Mouse (Mus musculus) forebrain, embryonic 13.5 days (tissue): Measurements from ENCODE around the gene Fasn. TPM values are rescaled to one million over a fixed set of nuclear protein-coding genes. Genes with fewer than 3 reads are reported as not detected.
"Not testable (repeated sequence)": the region's sequence is repeated elsewhere in the genome, so short reads cannot be mapped to it uniquely, and the experiment has no call there.

Experiments used
- ATAC-seq: fragments of 200-750 bp; cut with Nextera tagmentation; 2 replicates; pipeline ENCODE4 v1.8.0; 2017
- H3K27ac ChIP-seq: fragments of 300-500 bp; sonication (generic); 2 replicates; pipeline ENCODE4 v1.5.1; 2015; ENCODE audit warnings: inconsistent platforms, mild to moderate bottlenecking, moderate library complexity
- H3K27me3 ChIP-seq: fragments of 300-500 bp; sonication (generic); 2 replicates; pipeline ENCODE4 v1.6.1; 2015; ENCODE audit warnings: mild to moderate bottlenecking, inconsistent platforms
- H3K36me3 ChIP-seq: fragments of 300-500 bp; sonication (generic); 2 replicates; pipeline ENCODE4 v1.6.1; 2015; ENCODE audit warnings: mild to moderate bottlenecking, inconsistent platforms; ENCODE audit not compliant: poor library complexity, severe bottlenecking
- H3K4me1 ChIP-seq: fragments of 300-500 bp; sonication (generic); 2 replicates; pipeline ENCODE4 v1.6.1; 2015; ENCODE audit warnings: inconsistent platforms
- H3K4me2 ChIP-seq: fragments of 300-500 bp; sonication (generic); 2 replicates; pipeline ENCODE4 v1.6.1; 2015; ENCODE audit warnings: inconsistent platforms, mild to moderate bottlenecking, moderate library complexity
- H3K4me3 ChIP-seq: fragments of 300-500 bp; sonication (generic); 2 replicates; pipeline ENCODE4 v1.5.1; 2015; ENCODE audit warnings: mild to moderate bottlenecking, inconsistent platforms
- H3K9ac ChIP-seq: fragments of 300-500 bp; sonication (generic); 2 replicates; pipeline ENCODE4 v1.6.1; 2015; ENCODE audit warnings: mild to moderate bottlenecking, inconsistent platforms
- H3K9me3 ChIP-seq: fragments of 300-500 bp; sonication (generic); replicated peaks from 2 replicates; pipeline ENCODE4 v1.6.1; 2016; ENCODE audit warnings: inconsistent platforms
- WGBS: fragments of 180-500 bp; shearing (Covaris S2); methylation state at CpG from one replicate; pipeline ENCODE4 v1.1.7; 2015; 5-methylcytosine and 5-hydroxymethylcytosine counted together
- polyA plus RNA-seq: library from polyadenylated mRNA; unstranded; fragments of >200 nt; fragmentation: Nextera tagmentation; extraction: Ambion mirVana; gene quantifications from 2 replicates; pipeline ENCODE4 v1.2.1, GENCODE M21; 2015

Gene Fasn
- polyA plus RNA-seq, 1 experiment from 2014 or later = 61.4 TPM

- ATAC-seq, H3K4me1 ChIP-seq, H3K9me3 ChIP-seq, H3K9ac ChIP-seq, H3K4me3 ChIP-seq, H3K27ac ChIP-seq, H3K36me3 ChIP-seq, H3K4me2 ChIP-seq: not testable (repeated sequence)
- WGBS = 88% methylated on average over 4 of the region's 7 CpGs
- H3K27me3 ChIP-seq = peaks cover 11% of the 10 kb centered on the region
These were observed 57.3 kb downstream of the Fasn start for GRCm38 (mm10) chr11:120767023-120767422.

- peak; percentile 50; the same call in 1 of the 2 replicates for ATAC-seq
These were observed 61.0 kb downstream of the Fasn start for GRCm38 (mm10) chr11:120763121-120763999.

GRCm38 (mm10) chr11:120762672-120763041, 61.7 kb downstream of the Fasn start, which contains the start of gene Hmga1b:
Gene Hmga1b (plus strand): TSS chr11:120762794.
- Histone ChIP-seq H3K9me3 (peaks cover 16% of the 10 kb centered on the region), H3K27me3 (peaks cover 15% of the 10 kb centered on the region), H3K4me2 (peak within 1 kb of the TSS; percentile 25; the same call in 1 of the 2 replicates)
- ATAC-seq, H3K27ac ChIP-seq, H3K9ac ChIP-seq, H3K4me1 ChIP-seq, H3K36me3 ChIP-seq, H3K4me3 ChIP-seq: not testable (repeated sequence)
- WGBS = 11% methylated on average over 14 of the region's 14 CpGs

More at GRCm38 (mm10) chr11:120763121-120763999, 61.0 kb downstream of the Fasn start:
- H3K4me2 ChIP-seq = peak overlapping the region; percentile 25; the same call in 1 of the 2 replicates
- not testable (repeated sequence) for H3K4me3 ChIP-seq, H3K9me3 ChIP-seq, H3K36me3 ChIP-seq, H3K27ac ChIP-seq, H3K4me1 ChIP-seq, H3K9ac ChIP-seq
- peaks cover 15% of the 10 kb centered on the region for H3K27me3 ChIP-seq
- WGBS = 4% methylated on average over 8 of the region's 23 CpGs

DNA sequence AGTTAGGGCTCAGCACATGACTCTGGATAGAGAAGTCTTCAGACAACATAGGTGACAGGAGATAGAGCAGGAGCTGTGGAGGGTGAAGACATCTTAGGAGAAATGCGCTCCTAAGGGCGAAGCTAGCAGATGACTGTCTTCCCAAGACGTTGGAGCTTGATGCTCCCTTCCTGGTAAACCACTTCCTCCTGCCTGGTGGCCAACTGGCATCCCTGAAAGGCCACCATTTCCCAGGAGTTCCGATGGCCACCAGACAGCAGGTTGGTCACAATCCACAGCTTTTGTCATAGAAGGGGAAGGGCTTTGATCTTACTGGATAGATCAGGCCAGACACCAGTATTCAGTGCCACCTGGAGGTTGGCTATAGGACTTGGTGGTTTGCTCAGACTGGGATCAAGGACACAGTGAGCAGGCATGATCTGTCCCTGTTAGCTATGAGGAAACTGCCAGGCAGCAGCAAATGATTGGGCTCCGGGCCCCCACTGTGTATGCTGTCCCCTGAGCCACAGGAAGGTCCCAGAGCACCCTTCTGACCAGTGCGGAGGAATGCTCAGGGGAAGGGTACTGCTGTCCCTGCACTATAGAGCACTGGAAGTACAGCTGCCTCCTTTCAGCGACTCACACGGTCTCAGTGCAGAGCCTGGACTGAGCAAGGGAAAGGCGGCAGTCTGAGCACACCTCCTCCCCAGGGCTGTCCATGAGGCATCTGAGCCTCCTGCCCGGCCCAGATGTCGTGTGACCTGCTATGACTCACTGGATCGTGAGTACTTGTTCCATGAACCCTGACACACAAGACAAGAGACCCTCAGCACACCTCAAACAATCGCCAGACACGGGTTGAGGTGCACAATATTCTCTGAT, 62.3 kb downstream of the Fasn start:
- Histone ChIP-seq H3K4me2 (0 out of 2 replicates have a peak overlapping the region, but pooled peaks have one; percentile 25), H3K36me3 (no peaks in the 10 kb centered on the region), H3K4me3 (no peak overlapping the region), H3K27ac (no peak overlapping the region), H3K9ac (no peak overlapping the region), H3K27me3 (peaks cover 15% of the 10 kb centered on the region), H3K9me3 (peaks cover 18% of the 10 kb centered on the region), H3K4me1 (no peaks in the 10 kb centered on the region)
- ATAC-seq = no peak
- WGBS = 74% methylated on average over 14 of the region's 14 CpGs

DNA sequence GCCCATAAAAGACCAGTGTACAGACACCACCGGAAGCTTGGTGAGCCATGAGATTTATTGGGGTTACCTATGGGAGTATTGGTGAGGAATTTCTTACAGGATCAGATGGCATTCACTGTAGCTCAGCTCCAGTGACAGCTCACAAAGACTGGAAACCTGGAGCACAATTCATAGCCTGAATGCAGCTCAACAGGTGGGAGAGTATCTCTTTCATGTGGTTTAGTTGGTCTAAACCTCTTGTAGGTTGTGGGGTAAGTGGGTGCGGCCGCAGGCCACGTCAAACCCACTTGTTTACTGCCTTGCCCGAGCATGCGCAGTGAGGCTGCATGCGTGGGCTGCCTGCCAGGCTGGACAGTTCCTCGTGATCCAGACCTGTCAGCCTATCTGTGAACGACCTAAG, 64.1 kb downstream of the Fasn start:
- Histone ChIP-seq H3K4me3 (no peak overlapping the region), H3K9ac (no peak overlapping the region), H3K4me1 (no peaks in the 10 kb centered on the region), H3K9me3 (peaks cover 20% of the 10 kb centered on the region), H3K27ac (no peak overlapping the region), H3K36me3 (no peaks in the 10 kb centered on the region), H3K27me3 (peaks cover 15% of the 10 kb centered on the region), H3K4me2 (no peak overlapping the region)
- 90% methylated on average over 9 of the region's 9 CpGs for WGBS
- no peak for ATAC-seq

Other genes with a start within 250 kb of the Fasn start
- 462 and 508 TPM in 2 replicates for gene Arhgdia, start 242.9 kb downstream of the Fasn start, polyA plus RNA-seq
- 420 and 488 TPM in 2 replicates for gene Alyref, start 226.2 kb downstream of the Fasn start, polyA plus RNA-seq
- 204 and 211 TPM in 2 replicates for gene Anapc11, start 226.1 kb downstream of the Fasn start, polyA plus RNA-seq
- 0.50 TPM in 1 of 2 replicates, not detected in the other for gene Npb, start 216.1 kb downstream of the Fasn start, polyA plus RNA-seq
- gene Pcyt2, start 206.6 kb downstream of the Fasn start, polyA plus RNA-seq = 140 and 159 TPM in 2 replicates
- 42.7 and 43.1 TPM in 2 replicates for gene Sirt7, start 199.3 kb downstream of the Fasn start, polyA plus RNA-seq
- 19.8 and 24.1 TPM in 2 replicates for gene Mafg, start 190.9 kb downstream of the Fasn start, polyA plus RNA-seq
- 23.9 and 25.5 TPM in 2 replicates for gene Pycr1, start 180.8 kb downstream of the Fasn start, polyA plus RNA-seq
- 0.25 and 0.81 TPM in 2 replicates for gene Myadml2, start 176.4 kb downstream of the Fasn start, polyA plus RNA-seq
- gene Notum, start 163.4 kb downstream of the Fasn start, polyA plus RNA-seq = 0.15 and 0.29 TPM in 2 replicates
- gene Aspscr1, start 151.6 kb downstream of the Fasn start, polyA plus RNA-seq = 142 and 151 TPM in 2 replicates
- gene Cenpx, start 110.8 kb downstream of the Fasn start, polyA plus RNA-seq = 127 TPM in 2 replicates
- gene Lrrc45, start 110.6 kb downstream of the Fasn start, polyA plus RNA-seq = 64.5 and 72.9 TPM in 2 replicates
- 83.0 and 105 TPM in 2 replicates for gene Rac3, start 103.1 kb downstream of the Fasn start, polyA plus RNA-seq
- 7.8 and 9.5 TPM in 2 replicates for gene Dcxr, start 97.3 kb downstream of the Fasn start, polyA plus RNA-seq
- gene Cbr2, start 92.4 kb downstream of the Fasn start, polyA plus RNA-seq = 0.26 TPM in 1 of 2 replicates, not detected in the other
- 2.7 and 4.0 TPM in 2 replicates for gene Hmga1b, start 61.8 kb downstream of the Fasn start, polyA plus RNA-seq
- 58.4 and 63.1 TPM in 2 replicates for gene Rfng, start 40.3 kb downstream of the Fasn start, polyA plus RNA-seq
- gene Gps1, start 40.3 kb downstream of the Fasn start, polyA plus RNA-seq = 261 and 280 TPM in 2 replicates
- 58.6 and 67.7 TPM in 2 replicates for gene Dus1l, start 28.1 kb downstream of the Fasn start, polyA plus RNA-seq
- 5.6 and 6.9 TPM in 2 replicates for gene Ccdc57, start 108.3 kb upstream of the Fasn start, polyA plus RNA-seq
- gene Slc16a3, start 123.9 kb upstream of the Fasn start, polyA plus RNA-seq = 15.7 and 18.7 TPM in 2 replicates
- 122 and 139 TPM in 2 replicates for gene Csnk1d, start 166.8 kb upstream of the Fasn start, polyA plus RNA-seq
- not detected in 2 replicates for gene Cd7, start 214.9 kb upstream of the Fasn start, polyA plus RNA-seq
- gene Sectm1b, start 239.0 kb upstream of the Fasn start, polyA plus RNA-seq = not detected in 2 replicates